Mouse (Mus musculus) cerebellum, adult 8-10 months (tissue): ENCODE measurements at regions not wholly inside any gene's neighbourhood (a gene's known extent, or its start where the extent isn't known, plus 50 kb on each side); places are given as distances from the start of the nearest gene placed in this dataset.

Experiments
- DNase-seq: peaks from one replicate; pipeline ENCODE4 v3.0.0; 2022

DNA sequence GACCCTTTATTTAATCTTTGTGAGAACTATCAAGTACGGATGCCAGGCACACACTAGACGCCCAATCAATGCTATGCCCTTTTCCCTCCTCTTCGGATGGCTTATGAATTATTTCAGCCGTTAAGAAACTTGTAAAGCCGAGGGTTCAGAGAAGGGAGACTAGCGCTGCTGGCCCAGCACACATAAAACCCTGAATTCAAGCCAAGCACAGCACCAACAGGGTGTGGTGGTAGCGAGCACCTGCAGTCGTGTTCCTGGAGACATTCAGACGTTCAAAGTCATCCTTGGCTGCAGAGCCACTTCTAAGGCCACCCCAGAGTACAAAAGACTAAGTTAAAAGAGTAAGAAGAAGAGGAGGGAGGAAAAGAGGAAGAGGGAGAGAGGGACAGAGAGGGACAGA is 148.5 kb upstream of the Jarid2 start:
- no peak for DNase-seq

DNA sequence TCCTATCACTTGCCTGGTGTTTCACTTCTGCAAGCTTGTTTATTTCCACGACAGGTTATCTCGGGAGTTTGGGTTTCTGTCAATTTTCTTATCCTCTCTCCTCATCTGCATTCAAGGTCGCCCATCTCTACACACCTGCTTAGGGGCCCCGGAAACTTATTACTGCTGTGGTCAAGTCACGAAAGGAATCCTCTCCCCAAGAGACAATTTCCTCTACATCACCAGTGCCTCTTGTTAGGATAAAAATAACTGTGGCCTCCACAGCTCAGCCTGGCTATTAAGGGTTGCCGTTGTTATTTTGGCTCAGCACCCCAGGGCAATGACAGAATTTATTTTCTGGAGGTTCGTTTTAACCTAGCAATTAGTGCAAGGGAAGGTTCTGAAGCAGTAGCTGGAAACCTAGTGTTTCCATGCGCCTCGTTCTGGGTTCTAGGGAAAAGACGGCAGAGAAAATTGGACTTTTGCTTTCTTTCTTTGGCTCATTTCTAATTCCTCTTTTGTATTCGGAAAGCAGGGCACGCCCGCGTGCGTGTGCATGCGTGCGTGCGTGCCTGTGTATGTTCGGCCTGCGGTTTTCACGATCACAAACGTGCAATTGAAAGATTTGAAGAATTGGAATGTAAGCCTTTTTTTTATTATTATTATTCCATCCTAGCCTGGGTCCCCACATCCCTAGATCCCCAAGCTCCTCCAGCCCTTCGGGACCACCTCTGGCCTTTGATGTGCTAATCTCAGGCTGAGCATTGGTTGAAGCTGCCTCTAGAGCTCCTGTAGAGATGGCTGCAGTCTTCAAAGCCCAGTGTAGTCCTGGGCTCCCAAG is 147.1 kb upstream of the Jarid2 start:
- no peak for DNase-seq

DNA sequence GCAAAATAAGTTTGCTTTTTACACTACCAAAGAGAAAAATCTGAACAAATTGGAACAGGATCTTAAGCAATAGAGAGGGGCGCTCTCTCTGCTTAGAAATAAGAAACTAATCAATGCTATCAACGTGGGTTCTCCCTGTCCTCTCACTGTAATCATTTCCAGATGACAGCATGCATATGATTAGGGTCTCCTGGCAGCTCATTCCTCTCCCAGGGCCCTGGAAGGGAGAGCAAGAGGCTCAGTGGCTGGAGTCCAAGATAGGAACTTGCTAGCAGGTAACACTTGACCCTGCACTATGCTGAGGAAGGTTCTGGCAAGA is 146.5 kb upstream of the Jarid2 start:
- DNase-seq: no peak

DNA sequence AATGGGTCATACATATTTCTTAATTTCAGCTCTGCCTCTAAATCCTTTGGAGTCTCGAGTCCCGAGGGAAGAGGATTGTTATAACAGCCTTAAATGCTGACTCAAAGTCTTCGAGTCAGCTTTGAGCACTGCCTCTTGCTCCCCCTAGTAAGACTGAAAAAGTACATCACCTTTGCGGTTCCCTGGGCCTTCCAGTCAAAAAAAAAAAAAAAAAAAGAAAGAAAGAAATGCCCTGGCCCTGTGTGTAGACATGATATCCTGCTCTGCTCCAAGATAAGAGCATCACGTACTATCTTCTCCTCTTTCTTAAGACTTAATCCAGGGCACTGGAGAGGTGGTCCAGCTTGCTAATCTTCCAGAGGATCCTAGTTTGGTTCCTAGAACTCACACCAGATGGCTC is 145.7 kb upstream of the Jarid2 start:
- no peak for DNase-seq

DNA sequence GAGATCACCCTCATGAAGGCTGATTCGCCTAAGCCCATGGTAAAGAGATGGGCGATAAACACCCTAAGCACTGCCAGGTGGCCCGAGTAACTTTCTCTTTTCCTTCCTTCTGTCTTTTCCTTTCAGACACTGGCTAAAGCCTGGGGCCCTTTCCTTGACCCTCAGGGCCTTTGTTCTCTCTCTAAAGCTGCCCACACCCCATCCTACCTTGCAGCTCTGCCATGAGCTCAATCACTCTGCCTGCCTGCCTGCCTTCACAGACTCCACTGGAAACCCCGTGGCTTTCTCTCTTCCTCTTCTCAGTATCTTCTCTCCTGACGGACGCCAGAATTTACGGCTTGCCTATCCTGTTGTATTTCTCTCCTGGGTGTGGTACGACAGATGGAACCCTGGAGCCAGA is 145.1 kb upstream of the Jarid2 start:
- DNase-seq: no peak

DNA sequence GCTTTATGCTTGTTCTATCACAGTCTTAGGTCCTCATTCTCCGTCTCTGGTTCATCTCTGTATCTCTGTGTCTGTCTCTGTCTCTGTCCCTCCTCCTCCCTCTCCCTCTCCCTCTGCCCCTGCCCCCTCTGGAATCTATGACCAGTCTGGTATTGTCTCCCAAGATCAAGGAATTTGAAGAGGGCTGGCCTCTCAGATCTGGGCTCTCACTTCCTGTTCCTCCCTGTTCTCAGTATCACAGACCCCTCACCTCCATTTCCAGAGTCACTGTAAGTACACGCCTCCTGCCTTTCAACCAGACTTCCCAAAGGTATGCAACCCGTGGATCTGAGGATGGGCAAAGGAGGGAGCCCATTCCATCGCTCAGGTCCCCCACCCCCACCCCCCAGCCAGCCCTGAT is 144.7 kb upstream of the Jarid2 start:
- no peak for DNase-seq

DNA sequence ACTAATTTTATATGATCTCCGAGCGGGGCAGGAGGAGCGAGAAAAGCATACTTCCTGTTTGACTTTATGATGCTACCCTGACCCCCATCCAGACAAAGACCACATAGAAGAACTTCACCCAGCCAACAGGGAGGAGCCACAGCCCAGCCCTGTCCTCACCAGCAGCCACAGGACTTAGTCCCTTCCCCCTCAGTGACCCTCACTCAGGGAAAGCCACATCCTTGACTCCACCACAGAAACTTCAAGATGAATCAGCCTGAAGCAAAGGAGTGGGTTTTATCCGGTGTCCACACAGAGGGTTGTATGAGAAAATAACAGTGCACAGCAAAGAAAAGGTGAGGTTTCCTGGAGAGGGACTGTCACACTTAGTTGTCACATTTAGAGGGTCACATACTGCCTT is 141.4 kb upstream of the Jarid2 start:
- no peak for DNase-seq

DNA sequence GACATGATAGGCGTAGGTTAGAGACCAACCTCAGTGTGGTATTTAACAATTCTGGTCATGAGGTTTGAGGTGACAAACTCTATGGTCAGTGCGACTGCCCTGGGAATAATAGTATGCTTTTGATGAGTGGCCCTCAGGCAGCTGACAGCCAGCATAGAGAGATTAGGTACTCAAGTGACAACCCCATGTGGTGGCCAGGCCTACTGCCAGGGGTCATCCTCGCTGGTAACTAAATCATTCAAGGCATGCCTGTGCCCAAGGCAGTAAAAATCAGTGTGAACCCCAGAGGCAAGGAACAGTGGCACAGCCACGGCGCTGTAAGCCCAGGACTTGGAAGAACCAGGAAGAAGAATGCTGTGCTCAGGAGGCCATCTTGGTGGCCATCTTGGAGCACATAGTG is 134.6 kb upstream of the Jarid2 start:
- no peak for DNase-seq

DNA sequence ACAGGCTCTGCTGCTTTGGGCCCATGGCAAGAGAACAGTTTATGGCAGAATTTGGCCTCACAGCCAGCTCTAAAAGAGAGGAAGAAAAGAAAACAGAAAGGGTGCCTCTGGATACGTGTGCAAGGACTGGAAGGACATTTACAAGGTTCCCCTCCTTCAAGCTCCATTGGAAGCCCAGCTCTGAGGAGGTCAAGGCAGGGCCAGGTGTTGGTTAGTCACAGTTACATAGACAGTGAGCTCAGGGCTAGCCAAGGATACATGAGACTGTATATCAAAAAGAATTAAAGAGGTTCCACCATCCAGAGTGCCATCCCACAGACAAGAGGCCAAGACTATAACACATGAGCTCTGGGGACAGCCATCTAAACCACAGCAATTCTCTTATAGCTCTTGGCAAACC is 131.6 kb upstream of the Jarid2 start:
- DNase-seq: no peak

DNA sequence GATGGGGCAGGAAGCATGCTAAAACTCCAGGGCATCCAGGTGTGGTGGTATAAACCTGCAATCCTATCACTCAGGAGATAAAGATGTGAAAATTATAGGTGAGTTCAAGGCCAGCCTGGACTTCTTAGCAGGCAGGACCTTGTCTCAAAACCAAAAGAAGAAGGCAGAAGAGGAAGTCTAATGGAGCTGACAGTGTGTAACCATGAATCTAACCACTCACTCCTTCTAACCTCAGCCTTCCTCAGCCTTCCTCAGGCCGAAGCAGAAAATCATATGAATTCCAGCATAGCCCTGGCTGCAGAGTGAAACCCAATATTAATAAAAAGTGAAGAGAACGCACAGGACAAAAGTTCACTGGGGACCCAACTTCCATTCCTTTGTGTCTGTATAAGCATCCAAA is 128.2 kb upstream of the Jarid2 start:
- no peak for DNase-seq

DNA sequence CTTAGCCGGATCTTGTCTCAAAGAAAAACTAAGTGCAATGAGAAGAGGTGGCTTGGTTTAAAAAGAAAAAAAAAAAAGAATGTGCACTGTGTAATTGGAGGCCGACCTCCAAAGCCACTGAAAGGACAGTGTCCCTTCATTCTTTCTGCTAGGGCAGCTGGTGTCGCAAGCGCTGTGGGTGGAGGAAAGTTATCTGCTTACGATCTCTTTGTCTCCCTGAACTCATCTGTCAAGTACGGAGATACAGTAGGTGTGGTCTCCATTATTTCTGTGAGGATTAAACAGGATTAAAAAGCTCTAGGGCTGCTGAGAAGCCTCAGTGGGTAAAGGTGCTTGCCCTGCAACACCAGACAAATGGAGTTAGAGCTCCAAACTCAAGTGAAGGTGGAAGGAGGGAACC is 126.6 kb upstream of the Jarid2 start:
- DNase-seq: no peak

DNA sequence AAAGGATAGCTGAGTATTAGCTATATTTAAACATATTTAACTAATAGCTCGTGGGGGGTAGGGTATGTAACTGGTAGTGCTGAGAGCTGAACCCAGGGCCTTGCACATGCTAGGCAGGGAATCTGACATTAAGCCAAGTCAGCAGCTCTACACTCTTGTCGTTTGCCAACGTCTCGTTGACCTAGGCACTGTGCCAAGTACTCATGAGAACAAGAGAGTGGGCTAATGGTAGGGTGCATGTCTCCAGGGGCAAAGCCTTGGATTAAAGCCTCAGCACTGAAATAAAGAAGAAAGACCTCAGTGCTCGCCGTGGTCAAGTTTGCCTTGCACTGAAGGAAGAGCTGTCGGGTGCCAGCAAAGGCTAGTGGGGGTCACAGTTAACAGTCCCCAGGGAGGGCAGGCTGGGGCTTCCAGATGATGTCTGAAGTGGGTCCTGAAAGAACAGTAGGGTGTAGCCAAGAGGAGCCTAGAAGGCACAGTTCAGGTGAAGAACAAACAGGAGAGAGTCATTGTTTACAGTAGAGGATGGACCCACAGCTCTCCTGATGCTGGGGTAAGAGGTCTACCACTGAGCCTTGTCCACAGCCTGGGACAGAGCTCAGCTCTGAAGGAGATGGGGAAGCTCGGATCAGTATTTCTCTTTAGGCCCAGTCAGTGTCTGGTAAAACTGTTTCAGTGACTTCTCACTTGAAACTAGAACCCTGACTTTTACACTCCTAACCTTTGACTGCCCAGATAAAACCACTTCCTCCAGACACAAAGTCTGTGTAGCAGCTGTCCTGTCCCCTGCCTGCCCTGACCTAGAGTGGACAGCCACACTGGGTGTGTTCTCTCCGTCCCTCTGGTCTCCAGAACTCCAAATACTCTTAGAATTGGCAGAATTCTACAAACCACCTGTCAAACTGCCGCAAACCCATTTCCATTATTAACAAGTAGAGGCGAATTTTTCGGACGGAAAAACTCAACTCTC is 121.7 kb upstream of the Jarid2 start:
- DNase-seq: peak; percentile 11

DNA sequence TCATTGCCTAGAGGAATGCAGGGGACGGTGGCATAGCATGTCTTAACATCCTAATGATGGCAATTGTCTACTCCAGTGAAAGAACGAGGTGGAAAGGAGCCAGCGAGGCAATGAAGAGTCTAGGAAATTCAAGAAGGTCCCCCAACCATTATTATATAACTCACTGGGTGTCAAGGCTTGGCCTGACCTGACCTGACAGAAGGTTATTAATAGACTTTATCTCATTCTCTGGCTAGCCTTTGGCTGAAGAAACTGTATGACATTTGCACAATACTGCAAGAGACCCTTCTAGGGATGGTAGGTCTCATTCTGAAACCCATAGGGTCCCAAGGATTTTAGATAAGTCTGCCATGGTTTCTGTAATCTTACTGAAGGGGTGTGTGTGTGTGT is 121.0 kb upstream of the Jarid2 start:
- DNase-seq: no peak

DNA sequence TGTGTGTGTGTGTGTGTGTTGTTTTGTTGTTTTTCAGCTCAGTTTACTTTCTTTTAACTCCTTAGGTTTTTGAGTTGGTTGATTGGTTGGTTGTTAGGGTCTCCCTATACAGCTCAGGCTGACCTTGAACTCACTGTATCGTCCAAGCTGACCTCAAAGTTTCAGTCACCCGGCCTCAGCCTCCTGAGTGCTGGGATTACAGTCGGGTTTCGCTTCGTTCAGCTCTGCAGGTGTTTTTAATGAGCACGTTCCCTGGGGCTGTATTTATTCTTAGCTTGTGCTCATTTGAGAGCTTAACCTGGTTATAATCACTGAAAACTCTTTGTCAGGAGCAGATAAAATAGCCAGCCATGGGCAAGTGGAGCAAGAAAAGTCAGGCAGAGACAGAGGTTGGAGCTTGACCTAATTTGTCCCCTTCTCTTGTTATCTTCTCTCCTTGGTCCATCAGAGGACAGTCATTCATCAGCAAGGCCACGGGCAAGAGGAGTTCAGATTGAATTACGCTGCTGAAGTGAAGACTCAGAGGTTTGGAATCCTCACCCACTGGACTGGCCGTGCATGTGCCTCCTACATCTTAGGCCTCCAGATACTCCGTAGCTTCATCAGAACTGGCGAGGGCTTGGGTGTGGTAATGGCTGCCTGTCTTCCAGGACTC is 120.5 kb upstream of the Jarid2 start:
- DNase-seq: no peak

DNA sequence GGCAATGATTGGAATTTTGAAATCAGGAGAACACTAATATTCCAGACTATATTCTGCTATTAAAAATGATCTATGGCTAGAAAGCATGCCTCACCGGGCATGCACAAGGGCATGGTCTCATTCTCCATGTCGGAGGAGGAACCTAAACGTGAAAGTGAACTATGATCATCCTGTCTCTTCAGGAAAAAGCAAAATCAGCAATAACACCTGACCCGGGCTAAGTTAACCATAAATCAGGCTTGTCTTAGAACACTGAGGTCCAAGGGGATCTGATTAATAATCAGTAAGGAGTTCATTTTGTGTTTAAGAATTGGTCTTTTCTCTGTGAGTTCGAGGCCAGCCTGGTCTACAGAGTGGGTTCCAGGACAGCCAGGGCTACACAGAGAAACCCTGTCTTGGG is 119.7 kb upstream of the Jarid2 start:
- DNase-seq: no peak

DNA sequence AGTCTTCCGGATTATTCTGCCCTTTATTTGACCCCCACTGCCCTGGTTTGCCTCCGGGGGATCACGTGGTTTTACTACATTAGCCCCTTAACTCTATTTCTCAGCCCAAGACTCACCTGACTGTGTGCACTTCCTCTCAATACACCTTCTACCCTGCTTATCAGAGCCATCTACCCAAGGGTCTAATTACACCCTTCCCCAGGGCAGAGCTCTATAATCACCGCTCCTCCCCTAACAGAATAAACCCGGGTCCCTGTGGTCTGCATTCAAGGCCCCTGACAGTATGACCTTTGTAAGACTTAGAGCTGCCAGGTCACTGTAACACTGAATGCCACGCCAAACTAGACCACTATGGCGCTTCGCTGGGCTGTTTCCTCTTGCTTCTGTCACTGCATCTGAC is 113.6 kb upstream of the Jarid2 start:
- DNase-seq: no peak

DNA sequence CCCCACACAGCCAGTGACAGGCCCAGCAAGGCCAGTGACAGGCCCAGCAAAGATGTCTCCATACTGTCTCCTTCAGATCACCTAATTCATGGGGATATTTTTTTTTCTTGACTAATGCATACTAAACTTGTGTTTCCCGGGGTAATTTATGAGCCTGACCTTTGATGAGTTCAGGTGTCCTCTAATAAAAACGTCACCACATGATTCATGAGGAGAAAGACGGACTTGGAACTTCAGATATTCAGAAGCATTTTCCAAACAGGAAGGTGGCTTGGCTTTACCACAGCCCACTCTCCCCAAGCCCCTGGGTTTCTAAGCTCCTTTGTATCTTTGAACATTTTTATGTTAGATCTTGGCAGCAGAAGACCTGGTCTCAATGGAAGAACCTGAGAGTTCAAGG is 110.9 kb upstream of the Jarid2 start:
- no peak for DNase-seq

DNA sequence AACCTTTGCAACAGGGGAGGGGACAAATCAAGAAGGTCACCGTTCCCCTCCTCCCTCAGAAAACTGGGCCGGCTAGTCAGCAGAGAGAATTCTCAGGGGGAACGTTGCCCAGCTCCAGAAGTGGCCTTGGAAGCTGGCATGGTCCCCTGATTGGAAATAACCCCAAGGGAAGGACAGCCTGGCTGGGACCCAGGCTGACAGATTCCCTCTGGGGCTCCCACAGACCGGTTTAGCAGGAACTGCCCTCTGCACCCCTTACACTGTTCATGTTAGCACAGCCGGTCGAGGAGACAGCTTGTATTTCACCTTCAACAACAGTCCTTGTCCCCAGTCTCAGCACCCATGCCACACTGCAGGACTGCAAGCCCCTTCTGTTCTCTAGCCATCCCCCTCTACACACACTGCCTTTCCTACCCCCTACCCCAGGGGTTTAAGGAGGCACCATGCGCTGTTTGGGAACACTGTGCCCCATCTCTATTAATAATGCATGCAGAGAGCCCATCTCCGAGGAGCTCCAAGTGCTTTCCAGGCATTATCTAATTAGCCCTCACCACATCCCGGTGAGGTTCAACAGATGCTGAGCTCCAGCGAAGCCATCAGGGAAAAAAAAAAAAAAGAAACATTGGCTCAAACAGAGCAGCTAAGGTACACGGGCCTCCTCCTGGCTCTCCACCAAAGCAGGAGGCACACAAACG is 106.5 kb upstream of the Jarid2 start:
- DNase-seq: peak; percentile 26

DNA sequence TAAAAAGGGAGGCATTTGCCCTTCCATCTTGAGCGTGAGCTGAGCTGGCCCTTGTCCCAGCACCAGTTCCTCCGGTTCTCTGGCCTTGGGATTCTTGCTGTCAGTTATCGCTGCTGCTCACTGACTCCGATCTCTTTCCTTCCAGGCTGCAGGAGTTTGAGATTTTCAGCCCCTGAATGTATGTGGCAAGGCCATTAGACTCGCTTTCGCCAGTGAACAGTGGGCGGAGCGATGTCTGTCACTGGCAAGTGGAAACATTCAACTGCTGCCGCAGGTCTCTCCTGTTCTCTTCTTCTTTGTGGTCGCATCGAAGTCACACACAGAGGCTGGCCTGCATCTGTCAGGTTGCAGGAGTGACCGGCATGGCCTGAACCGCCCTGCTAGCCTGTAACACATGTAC is 104.6 kb upstream of the Jarid2 start:
- DNase-seq: no peak

DNA sequence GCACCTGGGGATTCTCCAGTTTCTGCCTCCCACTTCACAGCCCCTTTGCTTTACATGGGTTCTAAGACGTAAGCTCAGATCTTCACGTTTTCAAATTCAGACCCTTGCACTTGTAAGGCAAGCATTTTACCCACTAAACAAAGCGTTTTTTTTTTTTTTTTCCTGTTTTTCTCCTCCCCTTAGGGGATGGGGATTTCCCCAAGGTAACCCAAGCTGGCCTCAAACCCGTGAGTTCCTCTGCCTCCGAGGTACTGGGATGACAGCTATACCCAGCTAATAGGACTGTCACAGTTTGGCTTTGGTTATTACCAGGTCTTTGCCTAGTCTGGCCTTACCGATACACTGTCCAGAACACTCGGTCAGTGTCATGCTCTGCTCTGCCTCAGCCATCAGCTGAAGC is 103.5 kb upstream of the Jarid2 start:
- no peak for DNase-seq

DNA sequence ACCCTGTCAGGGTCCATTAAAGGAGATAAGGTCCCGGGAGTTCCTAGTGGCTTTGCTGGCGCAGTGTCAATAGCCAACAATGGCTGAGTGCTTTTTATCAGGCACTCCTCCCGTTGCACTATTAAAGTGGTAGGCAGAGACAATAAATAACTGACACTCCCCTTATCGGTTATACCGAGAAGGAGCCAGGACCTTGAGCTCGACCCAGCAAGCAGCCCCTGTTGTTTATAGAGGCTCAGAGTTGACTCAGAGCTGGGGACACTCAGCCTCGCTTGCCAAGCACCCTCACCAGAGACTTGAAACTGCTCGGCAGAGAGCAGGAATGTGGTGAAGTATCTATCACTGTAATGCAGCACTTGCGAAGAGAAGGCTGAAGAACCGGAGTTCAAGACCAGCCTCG is 102.5 kb upstream of the Jarid2 start:
- no peak for DNase-seq

DNA sequence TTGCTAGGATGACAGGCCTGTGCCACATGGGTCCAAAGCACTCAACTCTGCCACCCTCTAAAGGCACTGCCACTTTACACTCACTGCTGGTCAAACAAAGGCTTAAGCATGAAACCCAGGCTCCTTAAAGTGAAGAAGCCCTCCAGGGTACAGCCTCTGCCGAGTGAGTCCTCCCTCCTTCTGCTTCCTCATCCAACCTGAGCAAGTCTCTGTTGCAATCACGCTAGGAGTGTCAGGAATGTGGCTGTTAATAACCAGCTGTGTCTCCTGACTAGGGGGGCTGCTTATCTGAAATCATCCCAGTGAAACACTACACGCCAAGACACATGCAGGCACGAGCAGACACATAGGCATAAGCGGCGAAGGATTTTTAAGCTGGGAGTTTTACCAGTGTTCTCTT is 99.2 kb upstream of the Jarid2 start:
- DNase-seq: no peak

DNA sequence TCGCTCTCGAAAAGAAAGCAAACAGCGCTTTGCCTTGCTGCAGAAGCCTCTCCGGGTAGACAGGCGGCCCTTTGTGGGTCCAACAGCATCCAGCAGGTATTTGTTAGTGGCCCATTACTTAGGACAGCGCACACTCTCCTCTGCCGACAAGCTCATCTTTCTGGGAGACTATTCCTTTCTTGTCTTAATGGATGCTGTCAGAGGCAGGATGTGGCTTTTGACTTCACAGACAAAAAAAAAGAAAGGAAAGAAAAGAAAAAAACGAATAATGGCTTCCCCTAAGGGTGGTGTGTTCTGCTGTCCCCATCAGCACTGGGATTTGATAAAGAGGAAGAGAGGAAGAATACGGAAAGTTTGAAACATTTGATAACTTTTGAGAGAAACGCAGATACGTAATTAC is 94.7 kb upstream of the Jarid2 start:
- DNase-seq: no peak
